Mouse (Mus musculus): ENCODE data around the gene Entpd3. TPM values are rescaled to one million over a fixed set of nuclear protein-coding genes. Genes with fewer than 3 reads are reported as not detected.

Gene Entpd3
- total RNA-seq, 2 experiments from 2014 or later = 3.0 TPM; not detected in 1

Other genes starting within 250 kb of the Entpd3 start
- gene Myrip, start 238.3 kb upstream of the Entpd3 start, total RNA-seq (2021) = 1 to 10 TPM; 6.2 to 6.8 TPM
- 10 to 100 TPM; 59.9 to 66.0 TPM for gene Eif1b, start 47.6 kb upstream of the Entpd3 start, total RNA-seq (2021)
- 100 to 1,000 TPM; 472 to 530 TPM for gene Rpl14, start 31.6 kb downstream of the Entpd3 start, total RNA-seq (2021)